Mouse (Mus musculus) lung, embryonic 15.5 days (tissue): ENCODE results near the gene Fxr1. TPM values are rescaled to one million over a fixed set of nuclear protein-coding genes. Genes with fewer than 3 reads are reported as not detected.
"Not testable (repeated sequence)": the region's sequence is repeated elsewhere in the genome, so short reads cannot be mapped to it uniquely, and the experiment has no call there.

ENCODE experiments used
- ATAC-seq: fragments of 200-750 bp; cut with Nextera tagmentation; 2 replicates; pipeline ENCODE4 v1.8.0; 2017; ENCODE audit warnings: moderate number of reproducible peaks, borderline replicate concordance; ENCODE audit not compliant: low FRiP score, low TSS enrichment; ENCODE audit errors: extremely low read depth
- H3K27ac ChIP-seq: fragments of 300-500 bp; sonication (generic); 2 replicates; pipeline ENCODE4 v1.5.1; 2015; ENCODE audit warnings: moderate library complexity, mild to moderate bottlenecking, inconsistent platforms
- H3K27me3 ChIP-seq: fragments of 300-500 bp; sonication (generic); 2 replicates; pipeline ENCODE4 v1.6.1; 2015; ENCODE audit warnings: inconsistent platforms
- H3K36me3 ChIP-seq: fragments of 300-500 bp; sonication (generic); 2 replicates; pipeline ENCODE4 v1.6.1; 2015; ENCODE audit warnings: inconsistent platforms
- H3K4me1 ChIP-seq: fragments of 300-500 bp; sonication (generic); 2 replicates; pipeline ENCODE4 v1.6.1; 2015; ENCODE audit warnings: inconsistent platforms
- H3K4me2 ChIP-seq: fragments of 300-500 bp; sonication (generic); 2 replicates; pipeline ENCODE4 v1.6.1; 2015; ENCODE audit warnings: inconsistent platforms, mild to moderate bottlenecking, moderate library complexity
- H3K4me3 ChIP-seq: fragments of 300-500 bp; sonication (generic); 2 replicates; pipeline ENCODE4 v1.5.1; 2015; ENCODE audit warnings: mild to moderate bottlenecking, inconsistent platforms
- H3K9ac ChIP-seq: fragments of 300-500 bp; sonication (generic); 2 replicates; pipeline ENCODE4 v1.6.1; 2015; ENCODE audit warnings: inconsistent platforms
- H3K9me3 ChIP-seq: fragments of 300-500 bp; sonication (generic); 2 replicates; pipeline ENCODE4 v1.6.1; 2016; ENCODE audit warnings: inconsistent platforms
- WGBS: fragments of 180-500 bp; shearing (Covaris S2); methylation state at CpG from one replicate; pipeline ENCODE4 v1.1.7; 2015; 5-methylcytosine and 5-hydroxymethylcytosine counted together
- polyA plus RNA-seq: library from polyadenylated mRNA; unstranded; fragments of >200 nt; fragmentation: Nextera tagmentation; extraction: Ambion mirVana; gene quantifications from 2 replicates; pipeline ENCODE4 v1.2.1, GENCODE M21; 2015

Fxr1 gene
- 49.0 and 51.1 TPM in 2 replicates for polyA plus RNA-seq

DNA sequence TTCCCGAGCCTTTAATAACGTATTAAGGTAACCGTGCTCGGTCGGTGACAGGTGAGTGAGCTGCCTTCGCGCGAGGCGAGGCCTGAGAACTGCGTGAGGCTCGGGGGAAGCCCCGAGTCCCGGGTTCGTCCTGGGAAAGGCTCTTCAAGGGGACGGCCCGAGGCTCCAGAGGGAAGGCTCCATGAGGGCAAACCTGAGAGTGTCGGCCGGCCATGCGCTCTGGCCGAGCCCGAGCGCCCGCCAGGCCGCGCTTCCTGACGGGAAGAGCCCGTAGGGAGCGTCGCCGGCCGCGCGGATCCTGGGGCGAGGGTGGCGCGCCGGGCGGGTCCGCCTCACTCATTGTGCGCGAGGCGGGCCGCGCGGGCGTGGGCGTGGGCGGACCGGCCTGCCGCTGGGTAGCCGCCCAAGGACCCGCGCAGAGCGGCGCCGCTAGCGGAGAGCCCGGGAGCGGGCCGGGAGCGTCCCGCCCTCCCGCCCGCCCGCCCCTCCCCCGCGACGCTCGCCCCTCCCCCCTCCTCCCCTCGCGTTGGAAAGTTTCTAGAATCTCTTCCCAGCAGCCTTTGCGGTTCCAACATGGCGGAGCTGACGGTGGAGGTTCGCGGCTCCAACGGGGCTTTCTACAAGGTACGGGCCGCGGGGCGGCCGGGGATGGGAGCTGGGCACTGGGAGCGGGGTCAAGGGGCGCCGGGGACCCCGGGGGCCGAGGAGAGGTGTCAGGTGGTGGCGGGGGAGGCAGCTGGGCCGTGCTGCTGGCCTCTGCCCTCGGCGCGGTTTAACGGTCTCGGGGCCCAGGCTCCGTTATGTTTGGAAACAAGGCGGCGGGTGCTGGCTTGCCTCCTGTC, at the start of gene Fxr1:
Gene Fxr1 (plus strand): TSS at position 404 of the 842 bp plus-strand sequence.
- Histone ChIP-seq H3K27me3 (no peaks in the 10 kb centered on the region), H3K27ac (peak within 1 kb of the TSS; percentile 88), H3K4me1 (peaks cover 14% of the 10 kb centered on the region), H3K9ac (peak within 1 kb of the TSS; percentile 95), H3K4me3 (peak within 1 kb of the TSS; percentile 94), H3K9me3 (no peaks in the 10 kb centered on the region), H3K4me2 (peak within 1 kb of the TSS; percentile 88), H3K36me3 (no peaks in the 10 kb centered on the region)
- ATAC-seq: peak; percentile 99
- WGBS: under 1% methylated on average over 80 of the region's 97 CpGs

- Histone ChIP-seq H3K4me2 (no peak overlapping the region), H3K27ac (no peak overlapping the region), H3K9me3 (no peaks in the 10 kb centered on the region), H3K4me3 (no peak overlapping the region), H3K36me3 (no peaks in the 10 kb centered on the region), H3K27me3 (no peaks in the 10 kb centered on the region), H3K9ac (no peak overlapping the region), H3K4me1 (no peaks in the 10 kb centered on the region)
- 51% methylated on average over 6 of the region's 6 CpGs for WGBS
- no peak for ATAC-seq
Measured at GRCm38 (mm10) chr3:33979395-33979794, 40.3 kb upstream of the Fxr1 start.

DNA sequence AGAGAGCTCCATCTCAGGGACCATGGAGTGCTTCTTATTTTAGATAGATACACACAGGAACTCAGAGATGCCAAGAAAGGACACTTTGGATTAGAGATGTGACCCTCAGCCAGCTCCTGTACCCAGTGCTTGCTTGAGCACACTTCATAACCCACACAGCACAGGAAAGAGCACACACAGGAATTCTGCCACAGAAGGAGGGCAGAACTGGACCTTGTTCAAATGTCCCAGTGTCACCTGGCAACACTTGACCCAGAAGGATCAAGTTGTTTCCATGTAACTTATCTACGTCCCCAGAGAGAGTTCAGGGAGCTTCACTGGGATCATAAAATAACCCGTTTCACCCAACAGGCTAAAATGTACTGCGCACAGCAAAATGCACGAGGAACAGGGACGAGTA, 37.0 kb upstream of the Fxr1 start:
- no peaks in the 10 kb centered on the region for H3K4me1 ChIP-seq
- H3K4me3 ChIP-seq: no peak overlapping the region
- H3K9ac ChIP-seq: no peak overlapping the region
- no peak for ATAC-seq
- no peaks in the 10 kb centered on the region for H3K9me3 ChIP-seq
- H3K27me3 ChIP-seq: no peaks in the 10 kb centered on the region
- no peak overlapping the region for H3K4me2 ChIP-seq
- WGBS: 76% methylated on average over 5 of the region's 5 CpGs
- no peaks in the 10 kb centered on the region for H3K36me3 ChIP-seq
- H3K27ac ChIP-seq: no peak overlapping the region

GRCm38 (mm10) chr3:33989302-33989701, 30.4 kb upstream of the Fxr1 start:
- no peak overlapping the region for H3K9ac ChIP-seq
- no peak overlapping the region for H3K4me3 ChIP-seq
- WGBS: 70% methylated on average over 8 of the region's 8 CpGs
- H3K36me3 ChIP-seq: no peaks in the 10 kb centered on the region
- no peak overlapping the region for H3K27ac ChIP-seq
- H3K9me3 ChIP-seq: no peaks in the 10 kb centered on the region
- no peaks in the 10 kb centered on the region for H3K4me1 ChIP-seq
- ATAC-seq: no peak
- no peak overlapping the region for H3K4me2 ChIP-seq
- H3K27me3 ChIP-seq: no peaks in the 10 kb centered on the region

GRCm38 (mm10) chr3:33990451-33990850, 29.3 kb upstream of the Fxr1 start:
- ATAC-seq: no peak
- Histone ChIP-seq H3K4me3 (no peak overlapping the region), H3K9ac (no peak overlapping the region), H3K36me3 (no peaks in the 10 kb centered on the region), H3K4me2 (no peak overlapping the region), H3K9me3 (no peaks in the 10 kb centered on the region), H3K27me3 (no peaks in the 10 kb centered on the region), H3K4me1 (no peaks in the 10 kb centered on the region), H3K27ac (no peak overlapping the region)
- 65% methylated on average over 10 of the region's 10 CpGs for WGBS

- H3K9me3 ChIP-seq: no peaks in the 10 kb centered on the region
- H3K9ac ChIP-seq: no peak overlapping the region
- no peak overlapping the region for H3K4me3 ChIP-seq
- no peaks in the 10 kb centered on the region for H3K4me1 ChIP-seq
- H3K4me2 ChIP-seq: no peak overlapping the region
- no peak overlapping the region for H3K27ac ChIP-seq
- WGBS: 60% methylated on average over 8 of the region's 8 CpGs
- H3K27me3 ChIP-seq: no peaks in the 10 kb centered on the region
- no peaks in the 10 kb centered on the region for H3K36me3 ChIP-seq
- ATAC-seq: no peak
Measured at GRCm38 (mm10) chr3:33990921-33991320, 28.8 kb upstream of the Fxr1 start.

DNA sequence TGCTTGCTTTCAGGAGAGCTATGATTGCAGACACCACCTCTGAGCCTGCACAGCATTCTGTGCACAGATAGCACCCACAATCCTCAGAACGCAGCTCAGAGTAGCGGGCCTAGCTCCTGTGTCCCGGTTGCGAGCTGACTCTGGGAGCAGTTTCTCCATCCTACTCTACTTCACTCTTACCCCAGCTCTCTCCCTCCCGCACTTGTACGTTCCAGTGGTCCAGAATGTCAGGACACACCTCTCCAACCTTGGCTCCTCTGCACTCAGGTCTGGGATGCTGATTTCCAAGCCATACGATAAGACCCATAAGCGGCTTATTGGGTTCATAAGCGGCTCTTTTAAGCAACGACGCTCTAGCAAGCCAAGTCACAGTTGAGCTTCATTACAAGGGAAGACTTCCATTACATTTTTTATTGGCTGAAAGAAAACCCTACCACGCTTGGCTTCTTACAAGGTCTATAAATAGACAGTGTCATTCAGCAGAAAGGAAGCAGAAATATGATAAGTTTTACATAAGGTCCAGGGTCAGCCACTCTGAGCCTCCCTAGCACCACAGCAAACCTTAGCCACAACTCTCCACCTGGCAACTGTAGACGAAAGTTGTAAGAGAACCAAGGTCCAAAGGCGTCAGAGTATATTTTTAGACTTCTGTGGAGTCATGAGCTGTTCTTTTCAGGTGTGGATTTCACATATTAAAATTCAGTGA, 26.2 kb upstream of the Fxr1 start:
- Histone ChIP-seq H3K4me1 (no peaks in the 10 kb centered on the region), H3K4me3 (no peak overlapping the region), H3K9ac (no peak overlapping the region), H3K27ac (no peak overlapping the region), H3K27me3 (no peaks in the 10 kb centered on the region), H3K4me2 (no peak overlapping the region), H3K36me3 (no peaks in the 10 kb centered on the region), H3K9me3 (no peaks in the 10 kb centered on the region)
- WGBS: 84% methylated on average over 14 of the region's 14 CpGs
- no peak for ATAC-seq

GRCm38 (mm10) chr3:33994127-33994488, 25.6 kb upstream of the Fxr1 start:
- H3K27ac ChIP-seq: no peak overlapping the region
- no peaks in the 10 kb centered on the region for H3K4me1 ChIP-seq
- H3K9ac ChIP-seq: no peak overlapping the region
- H3K9me3 ChIP-seq: no peaks in the 10 kb centered on the region
- no peak overlapping the region for H3K4me2 ChIP-seq
- H3K4me3 ChIP-seq: no peak overlapping the region
- ATAC-seq: no peak
- H3K36me3 ChIP-seq: no peaks in the 10 kb centered on the region
- 69% methylated on average over 3 of the region's 3 CpGs for WGBS
- no peaks in the 10 kb centered on the region for H3K27me3 ChIP-seq

- H3K9me3 ChIP-seq, H3K9ac ChIP-seq, H3K27me3 ChIP-seq, H3K4me3 ChIP-seq, H3K27ac ChIP-seq, H3K4me1 ChIP-seq, ATAC-seq, H3K4me2 ChIP-seq, H3K36me3 ChIP-seq: not testable (repeated sequence)
Measured at GRCm38 (mm10) chr3:34001691-34002090, 18.1 kb upstream of the Fxr1 start.

GRCm38 (mm10) chr3:34003860-34004259, 15.9 kb upstream of the Fxr1 start:
- H3K36me3 ChIP-seq: no peaks in the 10 kb centered on the region
- H3K27ac ChIP-seq: no peak overlapping the region
- no peaks in the 10 kb centered on the region for H3K27me3 ChIP-seq
- no peaks in the 10 kb centered on the region for H3K4me1 ChIP-seq
- H3K4me2 ChIP-seq: no peak overlapping the region
- no peak overlapping the region for H3K9ac ChIP-seq
- WGBS: 40% methylated on average over 3 of the region's 3 CpGs
- ATAC-seq: no peak
- H3K9me3 ChIP-seq: no peaks in the 10 kb centered on the region
- H3K4me3 ChIP-seq: no peak overlapping the region

DNA sequence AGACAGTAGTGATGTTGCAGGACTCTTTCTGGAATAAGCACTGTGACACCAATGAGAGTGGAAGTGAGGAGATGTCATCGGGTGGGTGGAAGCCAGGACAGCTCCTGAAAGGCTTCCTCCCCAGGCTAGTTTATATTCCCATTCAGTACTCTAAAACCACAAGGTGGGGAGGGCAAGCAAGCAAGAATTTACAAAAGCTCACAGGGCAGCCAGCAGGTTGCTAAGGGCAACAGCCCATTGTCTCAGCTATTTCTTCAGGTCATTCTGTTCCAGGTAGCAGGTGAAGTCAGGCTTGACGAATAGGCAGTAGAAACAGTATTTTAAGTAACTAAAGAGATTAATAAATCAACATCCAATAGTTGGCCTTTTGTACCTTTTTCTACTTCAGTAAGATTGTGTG, 13.4 kb upstream of the Fxr1 start:
- Histone ChIP-seq H3K9me3 (no peaks in the 10 kb centered on the region), H3K4me3 (no peak overlapping the region), H3K4me1 (no peaks in the 10 kb centered on the region), H3K4me2 (no peak overlapping the region), H3K27ac (no peak overlapping the region), H3K36me3 (no peaks in the 10 kb centered on the region), H3K27me3 (no peaks in the 10 kb centered on the region), H3K9ac (no peak overlapping the region)
- ATAC-seq: no peak
- WGBS: 61% methylated on average over 2 of the region's 2 CpGs

DNA sequence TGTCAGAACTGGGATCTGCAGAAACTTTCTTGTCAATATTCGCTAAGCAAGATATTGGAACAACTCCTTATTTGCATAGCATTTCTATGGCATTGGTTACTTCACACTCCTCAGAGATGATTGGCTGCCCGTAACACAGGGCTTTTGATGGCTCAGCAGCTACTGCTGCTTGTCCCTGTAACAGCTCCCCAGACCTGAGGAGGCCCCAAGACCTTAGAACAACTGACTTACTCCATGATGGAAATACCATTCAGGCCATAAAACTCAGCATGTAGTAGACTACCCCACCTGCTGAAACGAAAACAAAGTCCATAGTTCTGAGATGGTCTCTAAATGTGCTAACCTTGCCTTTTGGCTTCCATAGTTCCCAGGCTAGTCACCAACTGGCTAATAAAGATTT, 12.9 kb upstream of the Fxr1 start:
- Histone ChIP-seq H3K9me3 (no peaks in the 10 kb centered on the region), H3K27me3 (no peaks in the 10 kb centered on the region), H3K9ac (no peak overlapping the region), H3K27ac (no peak overlapping the region), H3K4me3 (no peak overlapping the region), H3K4me1 (no peaks in the 10 kb centered on the region), H3K4me2 (no peak overlapping the region), H3K36me3 (no peaks in the 10 kb centered on the region)
- ATAC-seq: no peak
- 59% methylated on average over 3 of the region's 3 CpGs for WGBS
